Mouse (Mus musculus) olfactory bulb, adult 2 months (tissue): ENCODE measurements around the gene Kcnj6.

ENCODE experiments used
- CTCF ChIP-seq: fragments of 200-500 bp; IDR thresholded peaks from 2 replicates; pipeline ENCODE4 v1.5.1; 2012; ENCODE audit warnings: low read depth, mild to moderate bottlenecking, low read length, moderate library complexity; ENCODE audit not compliant: insufficient read depth
- POLR2A ChIP-seq: fragments of 200-500 bp; IDR thresholded peaks from 2 replicates; pipeline ENCODE4 v1.6.1; 2012; ENCODE audit warnings: mild to moderate bottlenecking, low read depth, low read length, moderate library complexity; ENCODE audit not compliant: insufficient read depth

DNA sequence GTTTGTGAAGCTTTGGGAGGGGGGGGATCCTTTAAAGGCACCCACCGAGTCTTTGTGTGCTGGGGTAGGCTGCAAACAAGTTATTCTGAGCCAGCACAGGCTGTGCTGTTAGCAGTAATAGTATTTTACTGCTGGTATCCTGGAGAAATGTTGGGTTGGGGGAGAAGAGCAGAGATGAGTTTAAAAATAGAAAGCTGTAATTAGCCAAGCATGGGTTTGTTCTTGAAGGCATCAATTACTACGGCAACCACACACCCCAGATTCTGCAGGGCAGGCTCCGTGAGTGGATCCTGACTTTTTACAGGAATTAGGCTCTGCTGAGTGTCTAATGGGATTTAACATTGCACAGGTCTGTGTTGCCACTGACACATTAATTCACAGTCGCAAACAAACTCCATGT lies 278.6 kb downstream of the Kcnj6 start:
- TF ChIP-seq POLR2A (no peak), CTCF (no peak)
